Mouse (Mus musculus) limb, embryonic 11.5 days (tissue): Measurements from ENCODE around the gene Sumo2. TPM values are rescaled to one million over a fixed set of nuclear protein-coding genes. Genes with fewer than 3 reads are reported as not detected.
"Not testable (repeated sequence)": the region's sequence is repeated elsewhere in the genome, so short reads cannot be mapped to it uniquely, and the experiment has no call there.

Source experiments
- ATAC-seq: fragments of 200-750 bp; cut with Nextera tagmentation; 2 replicates; pipeline ENCODE4 v1.8.0; 2017; ENCODE audit warnings: low read depth; ENCODE audit not compliant: insufficient number of reproducible peaks, low FRiP score, low TSS enrichment
- DNase-seq: peaks from one replicate; pipeline ENCODE4 v3.0.0-alpha.2; 2015; ENCODE audit warnings: low spot score
- H3K27ac ChIP-seq: fragments of 300-500 bp; sonication (generic); replicated peaks from 2 replicates; pipeline ENCODE4 v1.5.1; 2014; ENCODE audit warnings: low read depth, mild to moderate bottlenecking, low read length
- H3K27me3 ChIP-seq: fragments of 300-500 bp; sonication (generic); 2 replicates; pipeline ENCODE4 v1.6.1; 2014; ENCODE audit warnings: mild to moderate bottlenecking, low read length, mixed read lengths; ENCODE audit not compliant: control insufficient read depth, insufficient read depth
- H3K36me3 ChIP-seq: fragments of 300-500 bp; sonication (generic); 2 replicates; pipeline ENCODE4 v1.6.1; 2014; ENCODE audit warnings: mild to moderate bottlenecking, low read length, moderate library complexity, mixed read lengths; ENCODE audit not compliant: control insufficient read depth, insufficient read depth
- H3K4me1 ChIP-seq: fragments of 300-500 bp; sonication (generic); 2 replicates; pipeline ENCODE4 v1.6.1; 2014; ENCODE audit warnings: low read length, mixed read lengths; ENCODE audit not compliant: control insufficient read depth, insufficient read depth
- H3K4me2 ChIP-seq: fragments of 300-500 bp; sonication (generic); 2 replicates; pipeline ENCODE4 v1.6.1; 2014; ENCODE audit warnings: low read depth, mild to moderate bottlenecking, moderate library complexity; ENCODE audit not compliant: severe bottlenecking
- H3K4me3 ChIP-seq: fragments of 300-500 bp; sonication (generic); 2 replicates; pipeline ENCODE4 v1.5.1; 2014; ENCODE audit warnings: low read depth, low read length
- H3K9ac ChIP-seq: fragments of 300-500 bp; sonication (generic); 2 replicates; pipeline ENCODE4 v1.6.1; 2014; ENCODE audit warnings: mild to moderate bottlenecking, low read length
- H3K9me3 ChIP-seq: fragments of 300-500 bp; sonication (generic); 2 replicates; pipeline ENCODE4 v1.6.1; 2016; ENCODE audit warnings: low read length; ENCODE audit not compliant: control insufficient read depth
- WGBS: fragments of 180-500 bp; shearing (Covaris S2); extraction: QIAGEN DNeasy Blood & Tissue Kit; methylation state at CpG from one replicate; pipeline ENCODE4 v1.1.7; 2014; 5-methylcytosine and 5-hydroxymethylcytosine counted together
- polyA plus RNA-seq: library from polyadenylated mRNA; unstranded; fragments of >200 nt; fragmentation: Nextera tagmentation; extraction: Ambion mirVana; gene quantifications from 2 replicates; pipeline ENCODE4 v1.2.1, GENCODE M21; 2014

The Sumo2 gene
- polyA plus RNA-seq, 1 experiment from 2014 or later = 1,466 TPM

DNA sequence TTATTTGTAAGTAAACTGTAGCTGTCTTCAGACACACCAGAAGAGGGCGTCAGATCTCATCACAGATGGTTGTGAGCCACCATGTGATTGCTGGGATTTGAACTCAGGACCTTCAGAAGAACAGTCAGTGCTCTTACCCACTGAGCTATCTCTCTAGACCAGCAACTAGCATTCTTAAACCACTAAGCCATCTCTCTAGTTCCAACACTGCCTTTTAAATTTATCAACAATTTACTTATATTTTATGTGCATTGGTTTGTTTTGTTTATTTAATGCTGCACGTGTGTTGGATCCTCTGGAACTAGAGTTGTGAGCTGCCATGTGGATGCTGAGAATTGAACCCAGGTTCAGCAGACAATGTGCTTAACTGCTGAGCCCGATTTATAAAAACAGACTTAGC is 9.6 kb downstream of the Sumo2 start:
- ATAC-seq, H3K4me3 ChIP-seq, H3K4me1 ChIP-seq, H3K4me2 ChIP-seq, H3K27me3 ChIP-seq, DNase-seq, H3K27ac ChIP-seq, H3K9ac ChIP-seq, H3K9me3 ChIP-seq: not testable (repeated sequence)
- 86% methylated on average over 3 of the region's 3 CpGs for WGBS
- peaks cover 22% of the 10 kb centered on the region; the same call in 1 of the 2 replicates for H3K36me3 ChIP-seq

DNA sequence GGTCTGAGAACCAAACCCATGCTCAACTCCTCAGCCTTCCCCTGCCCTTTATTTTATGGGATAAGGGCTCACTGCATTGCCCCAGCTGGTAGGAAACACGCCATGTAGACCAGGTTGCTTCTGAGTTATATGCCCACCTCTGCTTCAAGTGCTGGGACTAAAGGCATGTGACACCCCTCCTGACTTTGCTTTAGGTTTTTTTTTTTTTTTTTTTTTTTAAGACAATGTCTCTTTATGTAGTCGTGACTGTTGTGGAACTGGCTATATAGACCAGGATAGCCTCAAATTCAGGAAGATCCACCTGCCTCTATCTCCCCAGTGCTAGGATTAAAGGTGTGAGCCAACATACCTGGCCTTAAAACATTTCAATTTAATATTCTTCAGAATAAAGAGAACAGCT is 13.4 kb downstream of the Sumo2 start:
- H3K4me3 ChIP-seq = no peak overlapping the region
- no peak overlapping the region for H3K4me2 ChIP-seq
- DNase-seq = no peak
- H3K9ac ChIP-seq = no peak overlapping the region
- H3K36me3 ChIP-seq = peaks cover 10% of the 10 kb centered on the region; the same call in 1 of the 2 replicates
- H3K9me3 ChIP-seq = no peaks in the 10 kb centered on the region
- no peak for ATAC-seq
- no peaks in the 10 kb centered on the region for H3K4me1 ChIP-seq
- 74% methylated on average over 2 of the region's 2 CpGs for WGBS
- no peaks in the 10 kb centered on the region for H3K27me3 ChIP-seq
- no peak overlapping the region for H3K27ac ChIP-seq

DNA sequence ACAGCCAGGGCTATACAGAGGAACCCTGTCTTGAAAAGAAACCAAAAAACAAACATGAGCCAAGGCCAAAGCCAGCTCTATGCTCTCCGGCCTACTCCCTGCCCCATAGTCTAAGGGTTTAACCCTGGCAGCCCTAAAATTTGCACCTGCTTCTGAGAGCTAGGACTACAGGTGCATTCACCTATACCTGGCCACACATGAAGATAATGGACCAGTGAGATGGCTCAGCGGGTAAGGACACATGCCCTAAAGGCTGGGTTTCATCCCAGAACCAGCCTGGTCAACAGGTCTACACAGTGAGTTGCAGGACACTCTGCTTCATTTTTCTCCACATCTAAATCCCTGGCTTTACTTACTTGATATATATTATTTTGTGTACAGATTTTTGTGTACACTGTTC is 13.8 kb downstream of the Sumo2 start:
- Histone ChIP-seq H3K27me3 (no peaks in the 10 kb centered on the region), H3K4me2 (no peak overlapping the region), H3K9me3 (no peaks in the 10 kb centered on the region), H3K27ac (no peak overlapping the region), H3K4me3 (no peak overlapping the region), H3K4me1 (no peaks in the 10 kb centered on the region), H3K9ac (no peak overlapping the region), H3K36me3 (peaks cover 7% of the 10 kb centered on the region; the same call in 1 of the 2 replicates)
- no peak for ATAC-seq
- DNase-seq = peak; percentile 20
- WGBS = 94% methylated on average over 2 of the region's 2 CpGs

DNA sequence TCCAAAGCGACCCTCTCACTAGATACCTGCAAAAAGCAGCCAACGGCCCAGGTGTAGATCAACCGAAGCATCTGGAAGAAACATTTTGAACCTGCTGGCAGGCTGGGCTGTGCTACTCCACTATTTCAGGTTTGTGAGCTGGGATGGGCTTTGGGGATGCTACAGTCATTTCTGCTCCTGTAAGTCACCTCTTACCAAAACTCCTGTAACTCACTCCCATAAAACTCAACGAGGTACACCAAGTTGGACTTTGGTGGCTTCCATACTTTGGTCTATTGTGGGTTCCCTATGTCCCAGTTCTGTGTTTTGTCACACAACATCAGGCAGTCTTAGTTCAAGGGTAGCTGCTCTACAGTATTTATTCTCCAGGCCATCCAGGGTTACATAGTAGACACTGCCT is 15.0 kb downstream of the Sumo2 start:
- Histone ChIP-seq H3K9ac (no peak overlapping the region), H3K27ac (no peak overlapping the region), H3K27me3 (no peaks in the 10 kb centered on the region), H3K4me2 (no peak overlapping the region), H3K9me3 (no peaks in the 10 kb centered on the region), H3K36me3 (peaks cover 6% of the 10 kb centered on the region; the same call in 1 of the 2 replicates), H3K4me3 (no peak overlapping the region), H3K4me1 (no peaks in the 10 kb centered on the region)
- DNase-seq = peak; percentile 20
- WGBS = 86% methylated on average over 4 of the region's 4 CpGs
- ATAC-seq = no peak

DNA sequence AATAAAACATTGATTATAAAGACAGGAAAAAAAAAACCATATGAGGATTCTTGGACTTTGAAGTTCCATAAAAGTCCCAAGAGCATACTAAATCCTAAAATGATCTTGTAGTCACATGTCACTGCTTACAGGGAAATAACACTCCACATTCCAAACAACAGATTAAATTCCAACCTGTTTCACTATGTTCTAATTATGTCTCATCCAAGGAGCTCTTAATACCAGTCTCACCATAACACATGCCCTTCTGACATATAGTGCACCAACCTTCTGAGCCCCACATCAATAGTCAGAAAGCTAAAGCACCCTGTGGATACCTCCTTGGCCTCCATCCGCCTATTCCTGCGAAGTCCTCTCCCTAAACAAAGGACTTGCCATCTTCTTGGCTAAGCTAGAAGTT is 15.9 kb downstream of the Sumo2 start:
- no peak overlapping the region for H3K9ac ChIP-seq
- WGBS = 88% methylated on average over 2 of the region's 2 CpGs
- no peaks in the 10 kb centered on the region for H3K9me3 ChIP-seq
- H3K27me3 ChIP-seq = no peaks in the 10 kb centered on the region
- ATAC-seq (no peak), DNase-seq (no peak)
- peaks cover 2% of the 10 kb centered on the region; the same call in 1 of the 2 replicates for H3K36me3 ChIP-seq
- no peak overlapping the region for H3K27ac ChIP-seq
- H3K4me1 ChIP-seq = no peaks in the 10 kb centered on the region
- no peak overlapping the region for H3K4me2 ChIP-seq
- no peak overlapping the region for H3K4me3 ChIP-seq

DNA sequence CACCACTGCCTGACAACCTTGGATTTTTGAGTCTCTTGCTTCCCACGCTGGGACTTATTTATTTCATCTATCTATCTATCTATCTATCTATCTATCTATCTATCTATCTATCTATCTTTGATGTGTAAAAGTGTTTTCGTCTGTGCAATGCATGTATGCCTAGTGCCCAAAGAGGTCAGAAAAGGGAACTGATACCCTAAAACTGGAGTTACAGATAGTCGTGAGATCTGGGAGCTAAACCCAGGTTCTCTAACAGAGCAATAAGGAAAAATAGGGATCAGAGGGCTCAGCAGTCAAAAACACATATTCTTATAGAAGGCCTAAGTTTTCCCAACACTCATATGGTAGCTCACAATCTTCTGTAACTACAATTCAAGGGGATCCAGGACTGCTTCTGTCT is 16.5 kb downstream of the Sumo2 start:
- Histone ChIP-seq H3K4me1 (no peaks in the 10 kb centered on the region), H3K27ac (no peak overlapping the region), H3K9me3 (no peaks in the 10 kb centered on the region), H3K4me3 (no peak overlapping the region), H3K27me3 (no peaks in the 10 kb centered on the region), H3K36me3 (peaks cover 2% of the 10 kb centered on the region; the same call in 1 of the 2 replicates), H3K9ac (no peak overlapping the region), H3K4me2 (no peak overlapping the region)
- no peak for ATAC-seq
- WGBS = 92% methylated on average over 3 of the region's 3 CpGs
- DNase-seq = no peak

DNA sequence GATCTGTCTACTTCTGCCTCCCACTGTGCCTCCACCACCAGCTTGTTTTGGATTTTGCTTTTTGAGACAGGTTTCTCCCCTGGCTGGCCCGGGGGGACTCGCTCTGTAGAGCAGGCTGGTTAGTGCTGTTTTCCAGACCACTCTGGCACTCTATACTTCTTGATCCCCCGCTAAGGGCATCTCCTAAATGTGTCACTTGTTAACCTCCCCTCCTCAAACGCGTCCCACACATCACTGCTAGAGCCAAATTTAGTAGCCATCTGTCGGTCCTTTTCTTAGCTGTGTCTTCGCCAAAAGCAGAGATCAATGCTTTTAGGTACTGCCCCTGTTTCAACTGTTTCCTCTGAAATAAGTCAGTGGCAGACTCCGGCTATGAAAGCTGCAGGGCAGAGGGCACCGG is 17.4 kb downstream of the Sumo2 start:
- no peaks in the 10 kb centered on the region for H3K27me3 ChIP-seq
- no peak overlapping the region for H3K27ac ChIP-seq
- WGBS = 62% methylated on average over 9 of the region's 9 CpGs
- H3K9ac ChIP-seq = no peak overlapping the region
- H3K4me2 ChIP-seq = no peak overlapping the region
- H3K4me1 ChIP-seq = no peaks in the 10 kb centered on the region
- ATAC-seq (no peak), DNase-seq (no peak)
- no peaks in the 10 kb centered on the region for H3K9me3 ChIP-seq
- H3K4me3 ChIP-seq = no peak overlapping the region
- H3K36me3 ChIP-seq = peaks cover 2% of the 10 kb centered on the region; the same call in 1 of the 2 replicates

DNA sequence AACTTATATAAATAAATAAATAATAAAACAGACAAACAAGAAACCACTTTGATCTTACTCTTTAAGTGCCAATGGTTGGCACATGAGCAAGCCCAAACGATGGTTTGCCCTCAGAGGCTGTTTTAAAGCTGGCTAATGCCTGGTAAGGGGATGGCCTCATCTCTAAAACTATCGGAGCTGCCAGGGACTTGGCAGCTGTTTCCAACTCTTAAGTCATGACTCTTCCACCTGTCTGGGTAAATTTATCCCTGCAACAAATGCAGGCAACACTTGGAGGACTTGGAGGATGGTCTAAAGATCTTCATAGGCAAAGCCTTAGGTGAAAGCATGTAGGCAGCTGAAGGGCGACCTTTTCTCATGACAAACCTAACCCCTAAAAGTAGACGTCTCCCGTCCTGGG is 19.1 kb downstream of the Sumo2 start:
- ATAC-seq = no peak
- H3K4me1 ChIP-seq = peaks cover 10% of the 10 kb centered on the region
- H3K27me3 ChIP-seq = no peaks in the 10 kb centered on the region

DNA sequence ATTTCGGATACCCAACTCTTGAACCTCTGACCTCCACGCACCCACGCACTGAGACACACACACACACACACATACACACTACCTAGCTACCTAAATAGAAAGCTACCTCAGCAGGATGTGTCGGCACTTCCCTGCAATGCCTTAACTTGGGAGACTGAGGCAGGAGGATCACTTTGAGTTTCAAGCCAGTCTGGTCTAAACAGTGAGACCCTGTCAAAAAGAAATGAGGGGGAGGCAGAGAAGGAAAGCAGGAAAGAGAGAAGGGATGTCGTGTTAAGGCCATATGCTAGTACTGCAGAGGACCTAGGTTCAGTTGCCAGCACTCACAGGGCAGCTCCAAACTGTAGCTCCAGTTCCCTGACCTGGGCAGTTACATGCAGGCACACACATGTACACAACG is 21.1 kb downstream of the Sumo2 start:
- 70% methylated on average over 6 of the region's 6 CpGs for WGBS
- H3K4me1 ChIP-seq = peaks cover 28% of the 10 kb centered on the region
- ATAC-seq (no peak), DNase-seq (no peak)
- H3K27me3 ChIP-seq = no peaks in the 10 kb centered on the region
- no peak overlapping the region for H3K4me2 ChIP-seq
- no peaks in the 10 kb centered on the region for H3K36me3 ChIP-seq
- H3K27ac ChIP-seq = no peak overlapping the region
- H3K9ac ChIP-seq = no peak overlapping the region
- no peak overlapping the region for H3K4me3 ChIP-seq
- H3K9me3 ChIP-seq = no peaks in the 10 kb centered on the region

More for the DNA sequence above, 19.1 kb downstream of the Sumo2 start:
- Histone ChIP-seq H3K4me3 (no peak overlapping the region), H3K36me3 (no peaks in the 10 kb centered on the region), H3K4me2 (no peak overlapping the region), H3K9me3 (no peaks in the 10 kb centered on the region), H3K9ac (no peak overlapping the region), H3K27ac (no peak overlapping the region)
- WGBS = 83% methylated on average over 5 of the region's 5 CpGs
- no peak for DNase-seq
